ENCODE assay signal across 9 mouse cellular contexts in the genomic region with DNA sequence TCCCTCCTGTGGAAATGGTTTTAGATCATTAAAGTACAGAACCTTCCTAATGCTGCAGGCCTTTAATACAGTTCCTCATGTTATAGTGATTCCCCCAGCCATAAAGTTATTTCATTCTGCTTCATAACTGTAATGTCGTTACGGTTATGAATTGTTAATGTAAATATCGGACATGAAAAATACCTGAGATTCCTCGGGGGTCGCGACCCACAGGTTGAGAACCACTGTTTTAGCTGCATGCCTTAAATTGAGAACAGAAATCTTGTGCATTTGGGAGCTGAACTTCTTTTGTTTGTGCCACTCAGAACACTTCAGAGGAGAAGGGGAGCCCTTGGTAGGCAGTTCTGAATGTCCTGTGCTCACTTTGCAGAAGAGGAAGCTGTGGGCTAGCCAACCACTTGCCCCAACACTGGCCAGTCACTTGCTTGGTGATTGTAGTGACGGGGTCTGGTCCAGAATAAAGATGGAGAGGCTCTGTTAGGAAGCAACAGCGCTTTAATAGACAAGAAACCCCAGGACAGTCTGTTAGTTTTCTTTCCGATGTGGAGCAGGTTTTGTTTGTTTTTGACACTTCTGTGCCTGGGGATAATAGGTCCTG. TPM values are rescaled to one million over a fixed set of nuclear protein-coding genes. Genes with fewer than 3 reads are reported as not detected.
DNase-seq lines count a peak whose midpoint lies in the region; ATAC-seq and TF ChIP-seq lines count a peak whose summit lies in the region.
"Had no signal": no experiment of that assay in that cellular context is flagged by ENCODE, and none has a peak within 500 bp of the region (broad histone marks: within the 10 kb centered on the region; RNA-seq: fewer than 3 reads in every experiment).

No protein-coding gene starts in this region.

- no peaks in the 10 kb centered on the region for H3K9me3 ChIP-seq in heart, embryonic 16.5 days (replicated peaks; ENCODE audit: control insufficient read depth, low read length)
- no peaks in the 10 kb centered on the region for H3K9me3 ChIP-seq in hindbrain, embryonic 14.5 days (ENCODE audit: control insufficient read depth, low read length)
- H3K9me3 ChIP-seq in liver, postnatal 0 days (ENCODE audit: low read length): no peaks in the 10 kb centered on the region

- no peaks in the 10 kb centered on the region for H3K36me3 ChIP-seq in heart, embryonic 16.5 days (ENCODE audit: control insufficient read depth, insufficient read depth)
- no peaks in the 10 kb centered on the region for H3K36me3 ChIP-seq in hindbrain, embryonic 14.5 days (replicated peaks; ENCODE audit: control insufficient read depth, insufficient read depth)
- no peaks in the 10 kb centered on the region for H3K36me3 ChIP-seq in liver, postnatal 0 days (replicated peaks; ENCODE audit: insufficient read depth, low read length)

- H3K4me2 ChIP-seq in heart, embryonic 16.5 days (ENCODE audit: low read depth, low read length): peak overlapping the region; percentile 79
- peak overlapping the region; percentile 68 for H3K4me2 ChIP-seq in hindbrain, embryonic 14.5 days (replicated peaks)
- H3K4me2 ChIP-seq in liver, postnatal 0 days (ENCODE audit: low read depth, low read length): peak overlapping the region; percentile 58; the same call in 1 of the 2 replicates

- peak overlapping the region; percentile 79 for H3K9ac ChIP-seq in heart, embryonic 16.5 days (ENCODE audit: low read length)
- H3K9ac ChIP-seq in hindbrain, embryonic 14.5 days: peak overlapping the region; percentile 62
- no peak overlapping the region for H3K9ac ChIP-seq in liver, postnatal 0 days (replicated peaks)

- 42% methylated on average over 9 of the region's 9 CpGs for WGBS in heart, embryonic 16.5 days
- 44% methylated on average over 9 of the region's 9 CpGs for WGBS in hindbrain, embryonic 14.5 days
- 61% methylated on average over 9 of the region's 9 CpGs for WGBS in liver, postnatal 0 days (ENCODE audit: insufficient replicate concordance)

- ATAC-seq in heart, embryonic 16.5 days (replicated peaks; ENCODE audit: extremely low read depth, insufficient read depth, low FRiP score): no peak
- 0 out of 2 replicates have a peak, but pooled peaks have one; percentile 41 for ATAC-seq in common myeloid progenitor, adult 5-6 weeks (replicated peaks; ENCODE audit: low read depth, poor library complexity, severe bottlenecking)
- no peak for ATAC-seq in hindbrain, embryonic 14.5 days (ENCODE audit: low FRiP score)
- no peak for ATAC-seq in liver, postnatal 0 days

- no peak for DNase-seq in heart, adult 11 months
- no peak for DNase-seq in hindbrain, embryonic 14.5 days (ENCODE audit: low spot score)
- DNase-seq in liver, postnatal 0 days: no peak
- DNase-seq in adrenal gland, adult (ENCODE audit: inconsistent age in 2 of 2, low spot score in 1 of 2): no peak
- no peak for DNase-seq in testis, postnatal 10 days (ENCODE audit: low spot score)
- DNase-seq in c-Kit-positive CD71-positive TER-119-positive erythroid progenitor cells, embryonic 14.5 days (ENCODE audit: low spot score): no peak

- no peaks in the 10 kb centered on the region for H3K27me3 ChIP-seq in heart, embryonic 16.5 days (ENCODE audit: control insufficient read depth, insufficient read depth, low read length)
- H3K27me3 ChIP-seq in hindbrain, embryonic 14.5 days (ENCODE audit: control insufficient read depth, insufficient read depth, low read length): no peaks in the 10 kb centered on the region
- peaks cover 12% of the 10 kb centered on the region for H3K27me3 ChIP-seq in liver, postnatal 0 days (ENCODE audit: insufficient read depth, low read length)

- peaks cover 19% of the 10 kb centered on the region for H3K4me1 ChIP-seq in heart, embryonic 16.5 days (ENCODE audit: control insufficient read depth, insufficient read depth, low read length)
- peaks cover 17% of the 10 kb centered on the region for H3K4me1 ChIP-seq in hindbrain, embryonic 14.5 days (replicated peaks; ENCODE audit: control insufficient read depth, insufficient read depth, low read length)
- peaks cover 4% of the 10 kb centered on the region; the same call in 1 of the 2 replicates for H3K4me1 ChIP-seq in liver, postnatal 0 days (ENCODE audit: insufficient read depth)

- TF ChIP-seq EP300 in liver, postnatal 0 days (IDR thresholded peaks at IDR 0.05; ENCODE audit: low read depth): no peak

- H3K27ac ChIP-seq in heart, embryonic 16.5 days (ENCODE audit: low read length): peak overlapping the region; percentile 84
- H3K27ac ChIP-seq in hindbrain, embryonic 14.5 days: peak overlapping the region; percentile 70
- H3K27ac ChIP-seq in liver, postnatal 0 days (ENCODE audit: low read depth): no peak overlapping the region

- peak overlapping the region; percentile 67 for H3K4me3 ChIP-seq in heart, embryonic 16.5 days (ENCODE audit: low read length)
- peak overlapping the region; percentile 52 for H3K4me3 ChIP-seq in hindbrain, embryonic 14.5 days (replicated peaks; ENCODE audit: low read length)
- H3K4me3 ChIP-seq in liver, postnatal 0 days (ENCODE audit: low read depth, low read length): no peak overlapping the region

- TF ChIP-seq CTCF in liver, postnatal 0 days (IDR thresholded peaks at IDR 0.05; ENCODE audit: low read depth): no peak

RNA-seq across cellular contexts. Expression of gene Dzip1l, which starts 1.3 kb away (rescaled TPM):
- polyA plus RNA-seq in heart, embryonic 16.5 days (2015; fragmentation: Nextera tagmentation; extraction: Ambion mirVana): 13.5 and 17.7 TPM in 2 replicates
- total RNA-seq in common myeloid progenitor, adult 5-6 weeks (2017): not detected in 2 replicates
- 6.6 and 7.9 TPM in 2 replicates for polyA plus RNA-seq in hindbrain, embryonic 14.5 days (2014; fragmentation: Nextera tagmentation; extraction: Ambion mirVana)
- polyA plus RNA-seq in liver, postnatal 0 days (2015; fragmentation: Nextera tagmentation; extraction: Ambion mirVana): 0.50 and 0.73 TPM in 2 replicates
- total RNA-seq: hematopoietic stem cell, adult 5-6 weeks had no signal

RNA-seq across cellular contexts. Expression of gene A4gnt, which starts 18.3 kb away (rescaled TPM):
- not detected in 2 replicates for polyA plus RNA-seq in heart, embryonic 16.5 days (2015; fragmentation: Nextera tagmentation; extraction: Ambion mirVana)
- not detected in 2 replicates for total RNA-seq in common myeloid progenitor, adult 5-6 weeks (2017)
- not detected in 2 replicates for polyA plus RNA-seq in hindbrain, embryonic 14.5 days (2014; fragmentation: Nextera tagmentation; extraction: Ambion mirVana)
- polyA plus RNA-seq in liver, postnatal 0 days (2015; fragmentation: Nextera tagmentation; extraction: Ambion mirVana): not detected in 2 replicates
- total RNA-seq: hematopoietic stem cell, adult 5-6 weeks had no signal

RNA-seq across cellular contexts. Expression of gene Dbr1, which starts 55.0 kb away (rescaled TPM):
- polyA plus RNA-seq in heart, embryonic 16.5 days (2015; fragmentation: Nextera tagmentation; extraction: Ambion mirVana): 16.2 and 17.2 TPM in 2 replicates
- 52.5 and 58.7 TPM in 2 replicates for total RNA-seq in common myeloid progenitor, adult 5-6 weeks (2017)
- 22.1 and 23.7 TPM in 2 replicates for polyA plus RNA-seq in hindbrain, embryonic 14.5 days (2014; fragmentation: Nextera tagmentation; extraction: Ambion mirVana)
- 9.3 and 9.6 TPM in 2 replicates for polyA plus RNA-seq in liver, postnatal 0 days (2015; fragmentation: Nextera tagmentation; extraction: Ambion mirVana)
